Mouse (Mus musculus) 3T3-L1 (cell line): ENCODE results near the gene Ifngr2.

Experiments used
- DNase-seq: peaks from one replicate; pipeline ENCODE4 v3.0.0-alpha.2; 2015; ENCODE audit warnings: low read depth, low spot score

The Ifngr2 gene

GRCm38 (mm10) chr16:91605156-91605555, 58.3 kb downstream of the Ifngr2 start:
- DNase-seq: no peak

DNA sequence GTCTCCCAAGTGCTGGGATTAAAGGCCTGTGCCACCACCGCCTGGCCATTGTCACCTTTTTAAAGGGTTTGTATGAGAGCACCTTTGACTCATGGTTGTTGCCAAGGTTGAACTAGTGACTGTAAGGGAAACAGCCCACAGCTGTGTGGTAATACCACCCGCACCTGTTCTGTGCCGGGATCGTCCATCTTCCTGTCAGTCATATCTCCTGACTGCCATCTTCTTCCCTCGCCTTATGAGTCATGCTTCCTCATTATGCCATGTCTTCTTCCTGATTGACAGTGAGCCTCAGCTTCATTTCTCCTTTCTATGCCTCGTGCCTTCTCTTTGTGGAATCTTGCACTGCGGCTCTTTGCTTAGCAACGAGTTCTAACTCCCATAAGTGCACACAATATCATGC, 60.1 kb downstream of the Ifngr2 start:
- DNase-seq: no peak

DNA sequence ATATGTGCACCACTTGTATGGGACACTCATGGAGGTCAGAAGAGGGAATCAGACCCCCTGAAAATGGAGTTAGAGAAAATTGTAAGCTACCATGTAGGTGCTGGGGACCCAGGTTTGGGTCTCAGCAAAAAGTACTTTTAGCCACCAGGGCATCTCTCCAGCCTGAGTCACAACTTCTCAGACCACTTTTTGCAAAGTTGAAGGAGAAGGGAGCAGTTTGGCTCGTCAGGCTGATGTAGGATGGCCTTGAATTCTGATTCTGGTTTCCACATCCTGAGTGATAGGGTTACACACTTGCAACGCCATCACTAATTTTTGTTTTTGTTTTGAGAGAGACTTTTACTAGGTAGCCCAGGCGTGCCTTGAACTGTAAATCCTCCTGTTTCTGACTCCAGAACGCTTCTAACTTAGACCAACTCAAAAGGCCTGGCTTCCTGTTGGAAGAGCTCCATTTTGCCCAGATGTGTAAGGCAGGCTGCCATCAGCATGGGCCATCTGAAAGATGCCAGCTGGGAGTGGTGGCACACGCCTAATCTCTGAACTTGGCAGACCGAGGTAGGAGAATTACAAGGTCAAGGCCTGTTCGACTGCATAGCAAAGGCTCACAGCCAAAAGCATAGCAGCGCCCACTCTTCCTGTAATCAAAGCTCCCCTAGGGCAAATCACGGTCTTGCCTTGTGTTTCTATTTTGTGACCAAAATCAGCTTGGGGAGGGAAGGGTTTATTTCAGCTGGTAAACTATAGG, 62.8 kb downstream of the Ifngr2 start:
- peak; percentile 71 for DNase-seq

GRCm38 (mm10) chr16:91611248-91611647, 64.4 kb downstream of the Ifngr2 start:
- DNase-seq: no peak

GRCm38 (mm10) chr16:91612525-91612924, 65.7 kb downstream of the Ifngr2 start:
- DNase-seq: peak; percentile 65

GRCm38 (mm10) chr16:91614552-91614951, 67.7 kb downstream of the Ifngr2 start:
- no peak for DNase-seq
